In the genomic region with DNA sequence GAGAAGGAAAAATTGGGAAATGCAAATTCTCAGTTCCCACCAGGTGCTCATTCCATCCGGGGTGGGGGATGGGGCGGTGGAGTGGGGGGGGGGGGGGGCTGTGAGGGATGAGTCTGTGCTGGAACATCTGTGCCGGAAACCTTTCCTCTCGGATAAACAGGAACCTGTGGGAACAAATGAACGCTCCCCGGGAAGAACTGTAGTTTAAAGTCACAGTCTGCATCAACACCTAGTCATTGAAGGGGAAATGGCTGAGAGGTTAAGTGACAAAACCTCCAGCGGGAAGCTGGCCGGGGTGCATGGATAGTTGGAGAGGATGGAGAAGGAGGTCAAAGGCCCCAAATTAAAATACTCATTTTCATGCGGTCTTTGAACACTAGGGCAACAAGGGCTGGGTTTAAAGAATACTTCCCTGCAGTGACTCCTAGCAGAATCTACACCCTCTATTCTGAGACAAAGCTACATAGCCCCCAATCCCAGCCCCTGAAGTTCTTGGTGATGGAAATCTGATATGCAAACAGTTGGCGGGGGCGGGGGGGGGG, we compare ENCODE assay signal across 11 mouse cellular contexts. TPM values are rescaled to one million over a fixed set of nuclear protein-coding genes. Genes with fewer than 3 reads are reported as not detected.
DNase-seq lines count a peak whose midpoint lies in the region; ATAC-seq lines count a peak whose summit lies in the region.
"Had no signal": no experiment of that assay in that cellular context is flagged by ENCODE, and none has a peak within 500 bp of the region (broad histone marks: within the 10 kb centered on the region; RNA-seq: fewer than 3 reads in every experiment).

No protein-coding gene starts in this region.

- no peak overlapping the region for H3K9ac ChIP-seq in intestine, embryonic 14.5 days (ENCODE audit: low read length)
- no peak overlapping the region for H3K9ac ChIP-seq in intestine, embryonic 16.5 days (ENCODE audit: low read depth, low read length)
- H3K9ac ChIP-seq in forebrain, embryonic 14.5 days (ENCODE audit: low read length) = no peak overlapping the region

- H3K4me3 ChIP-seq in intestine, embryonic 14.5 days (ENCODE audit: low read depth, low read length) = no peak overlapping the region
- H3K4me3 ChIP-seq in intestine, embryonic 16.5 days (ENCODE audit: low read length) = no peak overlapping the region
- no peak overlapping the region for H3K4me3 ChIP-seq in forebrain, embryonic 14.5 days (ENCODE audit: low read depth, low read length)

- WGBS in intestine, embryonic 14.5 days = 8% methylated on average over 11 of the region's 11 CpGs
- 6% methylated on average over 11 of the region's 11 CpGs for WGBS in intestine, embryonic 16.5 days
- WGBS in forebrain, embryonic 14.5 days = 8% methylated on average over 11 of the region's 11 CpGs

- H3K36me3 ChIP-seq in intestine, embryonic 14.5 days (ENCODE audit: control insufficient read depth, insufficient read depth, low read length) = no peaks in the 10 kb centered on the region
- H3K36me3 ChIP-seq in intestine, embryonic 16.5 days (ENCODE audit: control insufficient read depth, insufficient read depth, low read length) = no peaks in the 10 kb centered on the region
- H3K36me3 ChIP-seq in forebrain, embryonic 14.5 days (ENCODE audit: control insufficient read depth, insufficient read depth, low read length) = no peaks in the 10 kb centered on the region

- no peaks in the 10 kb centered on the region for H3K4me1 ChIP-seq in intestine, embryonic 14.5 days (replicated peaks; ENCODE audit: control insufficient read depth, insufficient read depth, low read length)
- 0 out of 2 replicates have a peak, but pooled peaks cover 2% of the 10 kb centered on the region for H3K4me1 ChIP-seq in intestine, embryonic 16.5 days (ENCODE audit: control insufficient read depth, insufficient read depth, low read length)
- H3K4me1 ChIP-seq in forebrain, embryonic 14.5 days (ENCODE audit: control insufficient read depth, insufficient read depth, low read length) = no peaks in the 10 kb centered on the region

- H3K9me3 ChIP-seq in intestine, embryonic 14.5 days (ENCODE audit: control insufficient read depth, low read length) = no peaks in the 10 kb centered on the region
- no peaks in the 10 kb centered on the region for H3K9me3 ChIP-seq in intestine, embryonic 16.5 days (ENCODE audit: control insufficient read depth, low read length)
- H3K9me3 ChIP-seq in forebrain, embryonic 14.5 days (replicated peaks; ENCODE audit: control insufficient read depth, low read length) = no peaks in the 10 kb centered on the region

- no peaks in the 10 kb centered on the region for H3K27me3 ChIP-seq in intestine, embryonic 14.5 days (replicated peaks; ENCODE audit: control insufficient read depth, insufficient read depth, low read length)
- H3K27me3 ChIP-seq in intestine, embryonic 16.5 days (replicated peaks; ENCODE audit: control insufficient read depth, insufficient read depth, low read length) = no peaks in the 10 kb centered on the region
- H3K27me3 ChIP-seq in forebrain, embryonic 14.5 days (replicated peaks; ENCODE audit: control insufficient read depth, insufficient read depth, low read length) = no peaks in the 10 kb centered on the region

- DNase-seq in intestine, embryonic 14.5 days (ENCODE audit: low spot score) = no peak
- peak; percentile 6 for DNase-seq in cerebellum, adult 8-10 months
- DNase-seq in forebrain, embryonic 14.5 days (ENCODE audit: low spot score) = no peak
- DNase-seq in lung, postnatal 10 days = peak; percentile 2
- DNase-seq in c-Kit-positive CD71-positive TER-119-positive erythroid progenitor cells, embryonic 14.5 days (ENCODE audit: low spot score) = no peak
- DNase-seq in frontal cortex, postnatal 36 days (ENCODE audit: low spot score in 2 of 2) = no peak
- DNase-seq: thymus, postnatal 25 days had no signal

- no peak for ATAC-seq in intestine, embryonic 14.5 days (replicated peaks; ENCODE audit: low FRiP score, low TSS enrichment, low read depth)
- no peak for ATAC-seq in intestine, embryonic 16.5 days
- ATAC-seq in forebrain, embryonic 14.5 days = no peak
- no peak for ATAC-seq in erythroblast, adult 5-6 weeks (replicated peaks; ENCODE audit: low FRiP score, poor library complexity, severe bottlenecking)

- peak overlapping the region; percentile 33 for H3K4me2 ChIP-seq in intestine, embryonic 14.5 days (ENCODE audit: low read length)
- no peak overlapping the region for H3K4me2 ChIP-seq in intestine, embryonic 16.5 days (ENCODE audit: low read depth, low read length)
- peak overlapping the region; percentile 30; the same call in 1 of the 2 replicates for H3K4me2 ChIP-seq in forebrain, embryonic 14.5 days (ENCODE audit: low read length)

- no peak overlapping the region for H3K27ac ChIP-seq in intestine, embryonic 14.5 days (ENCODE audit: low read depth)
- no peak overlapping the region for H3K27ac ChIP-seq in intestine, embryonic 16.5 days (ENCODE audit: low read length)
- no peak overlapping the region for H3K27ac ChIP-seq in forebrain, embryonic 14.5 days (ENCODE audit: low read depth, low read length)

RNA-seq across cellular contexts. Expression of a gene that starts 10.0 kb away (rescaled TPM):
- polyA plus RNA-seq in intestine, embryonic 14.5 days (2014; fragmentation: Nextera tagmentation; extraction: Ambion mirVana) = not detected in 2 replicates
- polyA plus RNA-seq in intestine, embryonic 16.5 days (2015; fragmentation: Nextera tagmentation; extraction: Ambion mirVana) = not detected in 2 replicates
- polyA plus RNA-seq in forebrain, embryonic 14.5 days (2014; fragmentation: Nextera tagmentation; extraction: Ambion mirVana) = not detected in 2 replicates
- 5.4 TPM in 1 of 2 replicates, not detected in the other for total RNA-seq in erythroblast, adult 5-6 weeks (2015; ENCODE audit: low replicate concordance)
- not detected in 2 replicates for total RNA-seq in erythroblast, adult 5-6 weeks (2017; ENCODE audit: low replicate concordance)
- total RNA-seq: layer of hippocampus, postnatal 14 days had no signal
- polyA plus RNA-seq: brain, embryonic 14.5 days had no signal

RNA-seq across cellular contexts. Expression of a gene that starts 23.8 kb away (rescaled TPM):
- 3.8 and 4.0 TPM in 2 replicates for polyA plus RNA-seq in intestine, embryonic 14.5 days (2014; fragmentation: Nextera tagmentation; extraction: Ambion mirVana)
- polyA plus RNA-seq in intestine, embryonic 16.5 days (2015; fragmentation: Nextera tagmentation; extraction: Ambion mirVana) = 5.8 and 7.8 TPM in 2 replicates
- 0.46 and 0.75 TPM in 2 replicates for polyA plus RNA-seq in forebrain, embryonic 14.5 days (2014; fragmentation: Nextera tagmentation; extraction: Ambion mirVana)
- total RNA-seq in erythroblast, adult 5-6 weeks (2015; ENCODE audit: low replicate concordance) = 0.84 and 2.3 TPM in 2 replicates
- not detected in 2 replicates for total RNA-seq in erythroblast, adult 5-6 weeks (2017; ENCODE audit: low replicate concordance)

RNA-seq across cellular contexts. Expression of a gene that starts 30.4 kb away (rescaled TPM):
- polyA plus RNA-seq in intestine, embryonic 14.5 days (2014; fragmentation: Nextera tagmentation; extraction: Ambion mirVana) = 38.6 and 39.8 TPM in 2 replicates
- polyA plus RNA-seq in intestine, embryonic 16.5 days (2015; fragmentation: Nextera tagmentation; extraction: Ambion mirVana) = 49.7 and 49.8 TPM in 2 replicates
- 22.4 and 24.6 TPM in 2 replicates for polyA plus RNA-seq in forebrain, embryonic 14.5 days (2014; fragmentation: Nextera tagmentation; extraction: Ambion mirVana)
- 9.0 and 10.0 TPM in 2 replicates for total RNA-seq in erythroblast, adult 5-6 weeks (2015; ENCODE audit: low replicate concordance)
- 7.4 and 18.7 TPM in 2 replicates for total RNA-seq in erythroblast, adult 5-6 weeks (2017; ENCODE audit: low replicate concordance)

RNA-seq across cellular contexts. Expression of a gene that starts 30.7 kb away (rescaled TPM):
- polyA plus RNA-seq in intestine, embryonic 14.5 days (2014; fragmentation: Nextera tagmentation; extraction: Ambion mirVana) = 22.6 and 23.9 TPM in 2 replicates
- polyA plus RNA-seq in intestine, embryonic 16.5 days (2015; fragmentation: Nextera tagmentation; extraction: Ambion mirVana) = 16.0 and 17.9 TPM in 2 replicates
- polyA plus RNA-seq in forebrain, embryonic 14.5 days (2014; fragmentation: Nextera tagmentation; extraction: Ambion mirVana) = 21.4 and 23.2 TPM in 2 replicates
- 22.5 and 42.4 TPM in 2 replicates for total RNA-seq in erythroblast, adult 5-6 weeks (2015; ENCODE audit: low replicate concordance)
- 54.5 and 55.8 TPM in 2 replicates for total RNA-seq in erythroblast, adult 5-6 weeks (2017; ENCODE audit: low replicate concordance)

Comparison
In these comparisons a context has a peak if more than half of its experiments do, and no peak if none do; other contexts are left out.
1. DNase-seq: peak in cerebellum, adult 8-10 months (single experiment) and lung, postnatal 10 days (single experiment); none in intestine, embryonic 14.5 days (single experiment), forebrain, embryonic 14.5 days (single experiment), c-Kit-positive CD71-positive TER-119-positive erythroid progenitor cells, embryonic 14.5 days (single experiment) and frontal cortex, postnatal 36 days (0 of 2).